8 mouse cellular contexts compared by ENCODE assay signal in the genomic region with DNA sequence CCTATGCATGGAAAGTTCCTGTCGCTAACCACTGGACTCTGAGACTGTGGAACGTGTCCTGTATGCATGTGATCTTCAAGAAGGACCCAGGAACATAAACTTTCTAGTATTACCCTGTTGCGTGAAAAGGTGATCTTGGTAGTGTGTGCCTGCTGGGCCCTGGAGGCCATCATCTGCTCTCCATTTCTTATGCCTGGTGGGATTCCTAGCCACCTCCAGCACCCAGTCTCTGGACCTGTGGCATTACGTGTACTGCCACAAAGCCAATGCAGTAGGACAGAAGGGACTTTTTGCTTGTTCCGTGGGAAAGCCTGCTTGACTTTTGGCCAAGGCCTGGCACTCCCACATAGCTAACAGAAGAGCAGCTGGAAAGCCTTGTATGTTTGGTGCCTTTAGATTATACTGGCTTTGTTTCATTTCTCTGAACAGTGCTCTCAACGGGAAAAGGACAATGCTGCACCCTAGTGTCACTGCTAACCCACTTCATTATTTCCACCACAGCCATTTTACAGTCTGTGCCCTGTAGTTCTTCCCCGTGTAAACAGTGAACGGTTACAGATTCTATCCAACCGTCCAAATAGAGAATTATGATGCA. TPM values are rescaled to one million over a fixed set of nuclear protein-coding genes. Genes with fewer than 3 reads are reported as not detected.
DNase-seq lines count a peak whose midpoint lies in the region; ATAC-seq and TF ChIP-seq lines count a peak whose summit lies in the region.

No protein-coding gene starts in this region.

- H3K27me3 ChIP-seq in kidney, embryonic 14.5 days (ENCODE audit: control insufficient read depth, insufficient read depth, low read length), result no peaks in the 10 kb centered on the region

- WGBS in kidney, embryonic 14.5 days, result 58% methylated on average over 9 of the region's 9 CpGs
- 36% methylated on average over 9 of the region's 9 CpGs for WGBS in lung, adult 2 months

- no peak overlapping the region for H3K4me3 ChIP-seq in kidney, embryonic 14.5 days (ENCODE audit: low read length)
- H3K4me3 ChIP-seq in lung, adult 2 months (replicated peaks; ENCODE audit: extremely low read depth, low read depth, low read length), result no peak overlapping the region

- H3K4me1 ChIP-seq in kidney, embryonic 14.5 days (ENCODE audit: control insufficient read depth, insufficient read depth, low read length), result no peaks in the 10 kb centered on the region
- H3K4me1 ChIP-seq in lung, adult 2 months (ENCODE audit: control insufficient read depth, insufficient read depth, low read length), result peaks cover 8% of the 10 kb centered on the region

- peak; percentile 60 to 72 for DNase-seq in heart, adult 18-20 months
- DNase-seq in heart, postnatal 25 days (ENCODE audit: low spot score), result no peak
- DNase-seq in adrenal gland, adult 8-10 months, result peak; percentile 39
- DNase-seq in heart, adult 8-10 months (ENCODE audit: low spot score), result peak; percentile 67
- peak; percentile 22 for DNase-seq in lung, adult 2 months
- DNase-seq in retina, adult 2 months (ENCODE audit: low read depth, low spot score), result peak; percentile 15
- DNase-seq in yolk sac, embryonic 10.5 days (ENCODE audit: low spot score), result no peak

- H3K36me3 ChIP-seq in kidney, embryonic 14.5 days (ENCODE audit: control insufficient read depth, insufficient read depth, low read length), result peaks cover 3% of the 10 kb centered on the region; the same call in 1 of the 2 replicates

- H3K9me3 ChIP-seq in kidney, embryonic 14.5 days (ENCODE audit: control insufficient read depth, low read length), result no peaks in the 10 kb centered on the region

- no peak overlapping the region for H3K27ac ChIP-seq in kidney, embryonic 14.5 days (ENCODE audit: low read depth, low read length)

- TF ChIP-seq CTCF in lung, adult 2 months (IDR thresholded peaks at IDR 0.05; ENCODE audit: insufficient read depth, low read length), result peak; percentile 52; the same call in 1 of the 2 replicates

- no peak for TF ChIP-seq POLR2A in lung, adult 2 months (IDR thresholded peaks at IDR 0.05; ENCODE audit: borderline replicate concordance, extremely low read depth, low read depth, low read length)

- no peak overlapping the region for H3K4me2 ChIP-seq in kidney, embryonic 14.5 days (replicated peaks; ENCODE audit: low read depth, low read length)

- ATAC-seq in kidney, embryonic 14.5 days (ENCODE audit: low FRiP score, low TSS enrichment), result peak; percentile 77

- intact Hi-C loops in heart, postnatal 25 days (cut with DNase I), result loop anchor here (2.0 kb wide), 3 partner anchors 174 to 372 kb away; no protein-coding TSS in a partner anchor

- no peak overlapping the region for H3K9ac ChIP-seq in kidney, embryonic 14.5 days (ENCODE audit: low read depth, low read length)

RNA-seq across cellular contexts. Expression of a gene that starts 27.1 kb away (rescaled TPM):
- 10 to 100 TPM; 10.8 to 11.4 TPM for total RNA-seq in heart, adult 18-20 months (2021)
- 10 to 100 TPM; 11.5 to 12.9 TPM for total RNA-seq in heart, postnatal 25 days (2021)
- 10 to 100 TPM; 27.9 to 44.7 (median 32.1) TPM for total RNA-seq in adrenal gland, adult 8-10 months (2022)
- total RNA-seq in heart, adult 8-10 months (2022), result 10 to 100 TPM; 10.0 to 11.7 (median 11.1) TPM
- polyA plus RNA-seq in kidney, embryonic 14.5 days (2014; fragmentation: Nextera tagmentation; extraction: Ambion mirVana), result 38.9 and 42.6 TPM in 2 replicates
- polyA plus RNA-seq in lung, adult 2 months (2012; rRNA removed), result 4.7 and 6.4 TPM in 2 replicates

RNA-seq across cellular contexts. Expression of a gene that starts 54.8 kb away (rescaled TPM):
- total RNA-seq in heart, adult 18-20 months (2021), result 1 to 10 TPM in 1 of 2 experiments, under 1 TPM in 1; 0.74 to 2.2 TPM
- 1 to 10 TPM; 1.4 to 1.6 TPM for total RNA-seq in heart, postnatal 25 days (2021)
- total RNA-seq in adrenal gland, adult 8-10 months (2022), result 10 to 100 TPM in 1 of 4 experiments, 1 to 10 TPM in 3; 2.7 to 11.1 (median 4.4) TPM
- 1 to 10 TPM; 1.0 to 2.6 (median 2.1) TPM for total RNA-seq in heart, adult 8-10 months (2022)
- polyA plus RNA-seq in kidney, embryonic 14.5 days (2014; fragmentation: Nextera tagmentation; extraction: Ambion mirVana), result 2.8 and 4.1 TPM in 2 replicates
- 1.7 and 2.0 TPM in 2 replicates for polyA plus RNA-seq in lung, adult 2 months (2012; rRNA removed)

Comparison
In these comparisons a context has a peak if more than half of its experiments do, and no peak if none do; other contexts are left out.
1. DNase-seq: peak in heart, adult 18-20 months (2 of 2), adrenal gland, adult 8-10 months (single experiment), heart, adult 8-10 months (single experiment), lung, adult 2 months (single experiment) and retina, adult 2 months (single experiment); none in heart, postnatal 25 days (single experiment) and yolk sac, embryonic 10.5 days (single experiment).